Mouse (Mus musculus): ENCODE measurements around the gene Cfap52.

- TF ChIP-seq CTCF (IDR thresholded peaks at IDR 0.05; ENCODE audit: low read depth) (no peak), EP300 (IDR thresholded peaks at IDR 0.05; ENCODE audit: low read depth) (no peak)
These were observed 43.9 kb upstream of the Cfap52 start for GRCm38 (mm10) chr11:68009377-68009776.
